Mouse (Mus musculus): Measurements from ENCODE around the gene Nodal. TPM values are rescaled to one million over a fixed set of nuclear protein-coding genes. Genes with fewer than 3 reads are reported as not detected.
"Not testable (repeated sequence)": the region's sequence is repeated elsewhere in the genome, so short reads cannot be mapped to it uniquely, and the experiment has no call there.

Nodal gene
- total RNA-seq, 2 experiments from 2014 or later: 0.23 to 0.26 TPM

DNA sequence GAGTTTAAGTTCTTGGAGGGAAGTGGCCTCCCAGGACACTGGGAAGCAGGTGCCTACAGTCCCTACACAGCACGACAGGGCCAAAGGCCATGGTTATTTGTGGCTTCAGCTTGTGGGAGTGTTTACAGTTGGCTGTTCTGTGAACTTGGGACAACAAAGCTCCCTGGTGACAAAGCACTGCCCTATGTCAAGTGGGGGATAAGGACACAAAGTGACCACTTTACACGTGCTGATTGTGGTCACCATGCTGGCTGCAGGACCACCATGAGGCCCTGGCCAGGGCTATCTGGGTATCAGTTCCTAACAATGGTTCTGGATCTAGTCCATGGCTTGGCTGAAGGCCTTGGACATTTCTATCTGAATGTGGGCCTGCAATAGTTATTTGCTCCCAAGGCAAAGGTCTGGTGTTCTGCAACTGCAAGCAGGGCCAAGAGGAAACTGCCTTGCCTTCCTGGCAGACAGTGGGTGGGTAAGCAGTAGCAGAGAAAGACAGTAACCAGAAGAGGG lies 8.5 kb downstream of the Nodal start:
- no peak for DNase-seq (ENCODE audit: low spot score in 2 of 2)

DNA sequence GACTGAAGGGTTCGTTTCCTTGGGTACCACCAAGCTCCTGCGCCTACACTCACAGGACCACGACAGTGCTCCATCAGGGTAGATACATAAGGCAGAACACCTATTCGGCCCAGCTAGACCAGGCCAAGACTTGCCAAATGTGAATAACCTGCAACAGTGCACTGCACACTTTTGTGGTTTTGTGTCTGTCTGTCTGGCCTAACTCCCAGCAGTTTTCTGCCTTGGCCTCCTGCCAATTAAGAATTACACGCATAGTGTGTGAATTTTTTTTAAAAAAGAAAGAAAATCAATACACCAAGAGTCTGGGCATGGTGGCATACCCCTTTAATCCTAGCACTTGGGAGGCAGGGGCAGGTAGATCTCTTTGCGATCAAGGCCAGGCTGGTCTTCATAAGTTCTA lies 10.2 kb downstream of the Nodal start:
- DNase-seq (ENCODE audit: low spot score in 2 of 2): no peak

DNA sequence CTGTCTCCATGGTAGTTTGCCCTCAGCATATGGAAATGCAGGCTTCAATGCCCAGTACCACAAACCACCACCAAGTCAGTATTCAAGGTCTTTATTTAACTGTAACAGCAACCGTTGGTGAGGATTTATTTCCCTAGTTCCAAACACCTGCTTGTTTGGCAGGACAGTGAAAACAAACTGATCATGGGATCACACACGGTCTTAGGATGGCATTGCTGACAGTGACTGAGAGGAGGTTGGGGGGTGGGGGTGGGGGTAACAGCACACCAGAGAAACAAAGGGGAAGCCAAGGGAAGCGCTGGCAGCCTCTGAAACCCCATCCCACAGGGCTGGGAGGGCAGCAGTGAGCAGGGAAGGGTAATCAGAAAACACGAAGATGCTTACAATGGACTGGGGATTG lies 10.6 kb downstream of the Nodal start:
- DNase-seq (ENCODE audit: low spot score in 2 of 2): no peak

DNA sequence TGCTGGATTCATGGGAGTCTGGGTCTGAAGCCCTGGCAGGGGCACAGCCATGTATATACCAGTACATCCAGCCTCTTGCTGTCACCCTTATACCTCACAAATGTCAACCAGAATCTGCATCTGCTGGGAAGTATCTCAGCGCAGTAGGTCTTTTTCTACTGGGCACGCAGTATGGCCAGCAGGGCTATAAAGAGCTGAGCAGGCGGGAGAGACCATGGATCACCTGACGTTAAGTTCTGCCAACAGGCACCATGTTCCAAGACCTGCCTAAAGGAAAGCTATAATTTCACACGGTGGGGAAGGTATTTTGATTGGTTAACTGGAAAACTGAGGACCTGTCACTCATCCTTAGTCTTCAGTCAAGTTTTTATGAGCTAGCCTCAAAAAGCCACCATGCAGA lies 11.3 kb downstream of the Nodal start:
- no peak for DNase-seq (ENCODE audit: low spot score in 2 of 2)

DNA sequence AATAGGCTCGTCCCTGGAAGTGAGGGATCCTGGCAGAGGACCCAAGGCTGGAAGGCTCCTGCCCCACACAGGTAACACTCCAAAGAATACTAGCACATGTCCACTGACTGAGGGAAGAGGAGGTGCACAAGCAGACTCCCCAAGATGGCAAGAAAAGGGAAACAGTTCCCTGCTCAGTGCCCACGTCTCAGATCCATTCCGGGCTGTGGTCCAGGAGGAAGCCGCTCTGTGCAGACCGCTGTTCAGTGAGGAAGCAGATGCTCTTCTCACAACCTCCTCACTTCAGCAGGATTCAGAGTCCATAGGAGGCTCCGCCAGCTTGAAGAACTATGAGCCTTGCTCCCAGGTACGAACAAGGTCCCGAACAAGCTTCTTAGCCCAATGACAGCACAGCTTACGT lies 13.6 kb downstream of the Nodal start:
- peak; percentile 77 to 85 for DNase-seq (ENCODE audit: low spot score in 2 of 2)

DNA sequence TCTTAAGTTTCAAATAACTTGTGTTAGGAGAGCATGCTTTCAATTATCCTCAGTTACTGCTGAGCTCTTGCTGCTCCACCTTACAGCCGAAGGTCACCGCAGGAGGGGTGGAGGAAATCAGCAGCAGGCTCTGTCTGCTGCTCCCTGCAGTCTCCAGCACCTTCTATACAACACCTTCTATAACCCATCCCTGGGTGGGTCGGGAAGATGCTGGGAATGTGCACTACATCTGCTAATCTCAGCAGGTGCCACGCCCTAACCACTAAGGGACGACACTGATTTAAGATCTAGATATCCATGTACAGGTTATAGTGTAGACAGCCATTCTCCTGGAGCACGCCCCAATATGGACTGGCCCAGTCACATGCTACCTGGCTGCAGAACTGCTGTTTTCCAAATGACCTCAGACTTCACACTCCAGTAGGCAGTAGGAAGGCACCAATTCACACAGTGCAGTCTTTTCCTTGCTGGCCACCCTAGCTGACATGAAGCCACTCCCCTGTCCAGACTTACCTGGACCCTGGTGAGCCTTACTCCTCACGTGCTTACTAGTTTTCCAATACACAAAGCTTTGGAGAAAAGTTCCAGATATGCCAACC lies 22.5 kb downstream of the Nodal start:
- DNase-seq (ENCODE audit: low spot score in 2 of 2): no peak

DNA sequence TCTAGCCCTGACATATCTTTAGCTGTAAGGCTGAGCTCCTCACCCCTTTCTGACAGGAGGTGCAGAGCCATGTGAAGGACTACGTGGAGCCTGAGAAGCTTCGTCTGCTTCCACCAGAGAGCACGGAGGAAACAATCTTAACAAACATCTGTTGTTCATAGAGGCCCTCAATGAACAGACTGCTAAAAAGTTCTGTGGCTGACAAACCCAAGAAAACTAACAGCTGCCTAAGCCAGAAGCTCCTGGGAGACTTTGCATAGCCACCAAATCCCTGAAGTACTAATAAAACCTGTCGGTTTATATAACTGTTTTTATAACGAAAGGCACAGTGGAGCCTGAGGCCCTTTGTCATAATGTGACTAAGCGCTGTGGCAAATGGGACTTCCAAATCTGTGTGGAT lies 25.7 kb downstream of the Nodal start:
- no peak for DNase-seq (ENCODE audit: low spot score in 2 of 2)

DNA sequence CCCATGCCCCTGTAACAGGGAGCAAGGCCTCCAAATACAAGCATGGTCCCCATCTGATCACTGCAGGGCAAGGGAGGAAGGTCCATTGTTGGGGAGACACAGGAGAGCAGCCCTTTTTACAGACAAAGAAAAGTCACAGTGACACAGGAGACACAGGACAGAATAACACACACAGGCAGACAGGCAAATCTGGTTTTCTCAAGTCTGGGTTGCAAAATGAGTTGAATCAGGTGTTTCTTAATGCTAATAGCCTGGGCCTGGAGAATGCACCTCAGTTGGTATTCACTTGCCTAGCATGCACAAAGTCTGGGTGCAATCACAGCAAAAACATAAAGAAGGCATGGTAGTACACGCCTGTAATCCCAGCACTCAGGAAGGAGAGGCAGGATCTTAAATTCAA lies 26.1 kb downstream of the Nodal start:
- no peak for DNase-seq (ENCODE audit: low spot score in 2 of 2)

DNA sequence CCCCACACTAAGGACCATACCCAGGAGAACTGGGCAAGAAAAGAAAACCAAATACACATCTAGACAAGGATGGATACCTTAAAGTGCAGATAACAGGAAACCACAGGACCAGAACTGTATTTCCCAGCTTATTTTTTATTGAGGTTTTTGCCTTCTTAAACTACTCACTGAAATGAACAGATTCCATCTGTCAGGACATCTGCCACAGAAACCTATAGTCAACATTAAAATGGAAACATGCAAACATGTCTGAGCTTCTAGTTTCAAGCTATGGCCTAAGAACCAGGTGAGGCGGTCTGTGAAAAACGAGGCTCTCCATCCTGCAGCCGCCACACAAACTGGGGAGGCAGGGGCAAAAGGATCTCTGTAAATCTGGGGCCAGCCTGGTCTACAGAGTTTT lies 27.2 kb downstream of the Nodal start:
- no peak for DNase-seq (ENCODE audit: low spot score in 2 of 2)

DNA sequence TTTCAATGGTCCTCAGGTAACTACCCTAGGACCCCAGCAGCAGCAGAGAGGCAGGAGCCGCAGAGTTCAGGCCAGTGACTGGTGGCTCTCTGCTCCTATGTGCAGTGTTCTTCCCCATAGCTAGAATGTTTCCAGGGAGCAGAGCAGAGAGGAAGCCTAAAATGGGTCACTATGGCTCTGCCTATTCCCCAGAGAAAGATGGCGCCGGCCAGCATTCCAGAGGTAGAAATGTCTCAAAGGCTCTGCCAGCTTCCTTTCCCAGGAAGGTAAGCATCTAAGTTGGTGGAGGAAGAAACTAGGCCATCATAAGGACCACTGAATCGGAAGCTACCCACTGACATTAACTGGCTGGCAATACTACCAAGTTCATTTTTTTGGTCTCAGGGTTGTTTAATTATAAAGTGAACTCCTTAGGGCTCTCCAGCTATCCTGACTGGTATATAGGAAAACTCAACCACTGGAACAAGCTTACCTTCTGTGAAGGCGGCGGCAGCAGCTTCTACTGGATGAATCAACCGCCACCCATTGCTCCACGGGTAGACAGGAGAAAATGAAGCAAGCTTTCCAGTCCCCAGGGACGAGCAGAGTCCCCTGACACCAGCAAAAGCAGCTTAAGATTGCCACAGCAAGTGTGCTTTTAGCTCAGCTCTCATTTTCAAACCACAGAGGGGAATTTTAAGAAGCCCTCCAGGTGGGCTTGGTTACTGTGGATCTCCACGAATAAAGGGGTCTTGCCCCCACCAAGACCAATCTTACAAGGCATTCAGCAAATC lies 30.0 kb downstream of the Nodal start:
- no peak for DNase-seq (ENCODE audit: low spot score in 2 of 2)

DNA sequence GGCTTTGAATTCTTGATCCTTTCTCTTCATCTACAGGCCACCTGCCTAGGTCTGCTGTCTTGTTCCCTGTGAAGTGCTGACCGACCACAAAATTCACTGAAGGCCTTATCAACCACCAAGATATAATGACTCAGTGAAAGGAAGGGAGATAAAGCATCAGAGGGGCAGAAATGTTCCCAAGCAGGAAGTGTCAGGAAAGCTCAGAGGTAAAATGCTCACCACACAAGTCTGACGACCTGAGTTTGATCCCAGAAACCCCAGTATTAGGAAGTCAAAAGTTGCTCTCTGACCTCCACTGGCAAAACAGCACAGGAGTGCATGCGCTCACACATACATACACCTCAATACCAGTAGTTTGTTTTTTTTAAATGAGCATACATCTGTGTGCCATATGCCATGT lies 31.1 kb downstream of the Nodal start:
- DNase-seq (ENCODE audit: low spot score in 2 of 2): no peak

DNA sequence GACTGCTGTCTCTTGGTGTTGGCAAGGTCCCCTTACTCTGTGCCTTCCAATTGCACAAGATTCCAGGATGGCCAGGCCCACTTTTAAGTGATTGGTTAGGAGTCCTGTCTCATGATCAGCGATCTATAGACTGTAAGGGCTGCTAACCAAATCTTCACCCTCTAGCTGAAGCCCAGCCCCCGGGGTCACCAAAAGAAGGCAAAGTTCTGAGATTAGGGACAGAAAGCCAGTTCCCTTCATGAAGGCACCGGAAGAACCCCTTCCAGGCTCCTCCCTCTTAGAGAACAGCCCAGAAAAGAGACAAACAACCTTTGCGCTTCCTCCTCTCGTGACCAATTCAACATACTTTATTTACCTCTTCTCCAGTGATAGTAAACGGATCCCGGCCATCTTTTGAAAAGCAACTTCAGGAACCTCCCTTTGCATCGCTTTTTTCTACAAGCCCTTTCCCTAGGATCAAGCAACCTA lies 33.7 kb downstream of the Nodal start:
- no peak for DNase-seq (ENCODE audit: low spot score in 2 of 2)

DNA sequence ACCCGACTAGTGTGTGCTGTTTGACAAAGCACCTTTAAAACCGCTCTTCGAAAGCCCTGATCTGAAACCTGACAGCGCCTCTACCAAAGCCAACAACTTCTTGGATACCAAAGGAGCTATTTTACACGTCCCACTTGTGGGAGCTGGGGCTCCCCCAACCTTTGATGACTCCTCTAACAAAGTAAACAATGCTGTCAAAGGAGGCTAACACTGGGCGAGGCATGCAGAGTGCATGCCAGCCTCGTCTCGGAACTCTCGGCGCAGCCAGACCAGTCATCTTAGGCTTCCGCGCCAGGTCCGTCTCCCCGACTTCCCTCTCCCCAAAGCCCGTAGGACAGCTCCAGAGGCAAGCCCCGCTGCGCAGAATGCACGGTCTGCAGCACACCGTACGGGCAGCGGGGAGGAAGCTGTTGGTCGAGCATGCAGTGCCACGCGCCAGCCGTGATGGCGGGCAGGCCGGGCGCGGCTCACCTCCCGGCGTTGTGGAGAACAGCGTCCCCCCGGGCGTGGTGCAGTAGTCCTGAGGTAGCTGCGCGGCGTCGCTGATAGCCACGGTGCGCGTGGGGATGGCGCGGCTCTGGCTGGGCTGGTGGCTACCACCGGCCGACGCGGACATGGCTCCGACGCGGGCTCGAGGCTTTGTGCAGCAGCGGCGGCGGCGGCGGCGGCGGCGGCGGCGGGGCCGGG lies 34.3 kb downstream of the Nodal start:
- peak; percentile 46 to 48 for DNase-seq (ENCODE audit: low spot score in 2 of 2)

DNA sequence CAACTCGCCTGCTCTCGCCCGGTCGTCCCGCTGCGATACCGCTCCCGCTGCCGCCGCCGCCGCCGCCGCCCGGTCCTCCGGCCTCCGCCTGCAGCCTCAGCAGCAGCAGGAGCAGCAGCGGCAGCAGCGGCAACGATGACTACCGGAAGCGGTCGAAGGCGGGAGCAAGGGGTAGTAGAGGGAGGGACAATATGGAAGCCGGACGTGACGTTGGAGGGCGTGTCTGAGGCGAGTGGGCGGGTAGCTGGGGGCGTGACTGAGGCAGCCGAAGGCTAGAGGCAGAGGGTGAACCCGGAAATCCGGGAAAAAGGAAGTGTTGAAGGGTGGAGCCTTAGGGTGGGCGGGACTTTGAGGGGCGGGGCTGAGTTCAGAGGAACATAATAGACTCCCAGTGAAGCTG lies 34.9 kb downstream of the Nodal start, which contains the start of gene Eif4ebp2:
Gene Eif4ebp2 (minus strand): TSS at position 17 of the 400 bp plus-strand sequence.
- peak; percentile 98 to 100 for DNase-seq (ENCODE audit: low spot score in 2 of 2)

DNA sequence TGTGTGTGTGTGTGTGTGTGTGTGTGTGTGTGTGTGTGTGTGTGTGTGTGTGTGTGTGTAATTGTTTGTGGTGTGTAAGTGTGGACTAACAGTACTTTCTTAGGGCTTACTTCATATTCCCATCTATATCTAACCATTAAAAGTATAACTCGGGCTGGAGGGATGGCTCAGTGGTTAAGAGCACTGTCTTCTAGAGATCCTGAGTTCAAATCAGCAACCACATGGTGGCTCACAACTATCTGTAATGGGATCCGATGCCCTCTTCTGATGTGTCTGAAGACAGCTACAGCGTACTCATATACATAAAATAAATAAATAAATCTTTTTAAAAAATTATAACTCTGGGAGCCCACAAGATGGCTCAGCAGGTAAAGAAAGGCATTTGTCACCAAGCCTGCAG lies 35.4 kb downstream of the Nodal start:
- DNase-seq (ENCODE audit: low spot score in 2 of 2): not testable (repeated sequence)

DNA sequence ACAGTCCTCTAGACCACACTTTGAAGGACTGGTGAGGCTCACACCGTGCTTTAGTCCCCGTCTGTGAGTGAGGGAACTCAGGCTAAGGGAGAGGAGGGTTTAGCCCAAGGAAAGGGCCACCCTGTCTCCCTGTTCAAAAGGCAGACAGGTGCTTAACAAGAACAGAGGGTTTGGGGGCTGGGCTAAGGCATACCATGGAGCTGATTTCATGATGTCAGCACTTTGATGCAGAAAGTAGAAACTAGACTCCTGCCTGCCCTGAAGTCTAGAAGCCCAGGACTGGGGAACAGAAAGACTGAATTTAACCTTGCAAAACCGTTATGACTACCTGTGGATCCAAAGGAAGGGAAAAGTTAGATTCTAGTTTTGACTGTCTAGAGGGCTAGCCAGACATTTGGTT lies 39.4 kb downstream of the Nodal start:
- DNase-seq (ENCODE audit: low spot score in 2 of 2): no peak

DNA sequence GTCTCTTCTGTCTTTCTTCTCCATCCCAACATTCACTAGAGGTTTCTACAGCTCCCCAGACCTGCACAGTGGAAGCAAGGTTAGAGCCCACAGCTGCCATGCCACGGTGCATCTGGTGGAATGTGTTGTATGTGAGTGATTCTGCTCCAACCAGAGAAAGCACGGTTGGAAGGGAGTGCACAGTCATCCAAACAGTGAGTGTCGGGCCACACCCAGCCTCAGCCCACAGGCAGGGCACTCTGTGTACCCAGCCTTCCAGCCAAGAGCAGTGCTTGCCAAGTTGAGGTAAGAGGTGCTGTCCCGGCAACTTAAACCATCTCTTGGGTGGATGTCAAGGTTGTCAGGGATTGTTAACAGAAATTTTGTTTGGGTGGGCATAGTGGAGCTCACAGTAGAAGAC lies 47.2 kb downstream of the Nodal start:
- DNase-seq (ENCODE audit: low spot score in 2 of 2): no peak

DNA sequence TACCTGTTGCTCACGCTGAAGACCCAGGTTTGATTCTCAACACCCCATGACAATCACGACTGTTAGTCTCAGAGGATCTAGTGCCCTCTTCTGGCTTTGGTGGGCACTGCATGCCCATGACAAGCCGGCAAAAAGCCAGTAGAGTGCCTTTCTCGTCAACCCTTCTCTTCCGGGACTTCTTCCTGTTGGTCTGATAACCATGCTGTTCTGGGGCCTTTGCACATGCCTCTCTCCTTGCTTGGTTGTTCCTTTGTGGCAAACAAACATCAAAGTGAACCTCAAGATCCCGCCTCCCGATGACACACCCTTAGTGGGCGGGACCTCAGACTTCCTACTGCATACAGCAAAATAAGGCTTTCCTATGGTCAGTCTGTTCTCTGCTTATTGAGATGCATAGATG lies 48.5 kb downstream of the Nodal start:
- DNase-seq (ENCODE audit: low spot score in 2 of 2): no peak

DNA sequence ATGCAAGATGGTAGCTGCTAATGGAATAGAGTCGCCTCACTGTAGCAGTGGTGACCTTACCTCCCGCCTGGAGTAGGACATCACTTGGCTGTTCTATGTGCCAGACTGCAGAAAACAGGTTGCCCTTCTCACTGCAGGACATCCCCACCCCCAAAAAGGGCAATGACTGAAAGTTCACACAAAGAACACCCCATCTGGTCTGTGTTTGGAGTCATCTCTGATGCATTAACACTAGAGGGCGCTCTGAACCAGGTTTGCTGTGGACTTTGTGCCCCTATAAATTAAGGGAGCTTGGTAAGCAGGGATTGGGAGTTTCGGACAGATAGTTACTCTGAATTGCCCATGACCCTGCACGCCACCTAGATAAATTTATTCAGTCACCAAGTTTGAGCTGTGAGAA lies 49.1 kb downstream of the Nodal start:
- DNase-seq (ENCODE audit: low spot score in 2 of 2): no peak

DNA sequence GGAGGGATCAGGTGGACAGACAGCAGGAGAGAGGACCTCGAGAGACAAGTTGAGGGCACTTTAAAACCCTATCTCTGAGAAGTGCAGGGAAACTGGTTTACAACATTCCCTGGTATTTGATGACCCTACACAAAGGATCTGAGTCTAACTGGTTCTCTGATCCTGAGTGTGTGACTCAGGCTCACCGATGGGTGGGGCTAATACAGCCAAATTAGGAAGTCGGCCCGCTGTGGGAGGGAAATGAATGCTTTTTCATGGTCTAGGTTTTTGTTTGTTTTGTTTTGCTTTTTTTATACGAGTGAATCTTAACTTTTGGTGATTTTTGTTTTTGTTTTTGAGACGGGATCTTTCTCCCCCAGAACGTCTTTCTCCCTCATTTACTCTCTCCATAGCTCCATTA lies 51.1 kb downstream of the Nodal start:
- no peak for DNase-seq (ENCODE audit: low spot score in 2 of 2)

DNA sequence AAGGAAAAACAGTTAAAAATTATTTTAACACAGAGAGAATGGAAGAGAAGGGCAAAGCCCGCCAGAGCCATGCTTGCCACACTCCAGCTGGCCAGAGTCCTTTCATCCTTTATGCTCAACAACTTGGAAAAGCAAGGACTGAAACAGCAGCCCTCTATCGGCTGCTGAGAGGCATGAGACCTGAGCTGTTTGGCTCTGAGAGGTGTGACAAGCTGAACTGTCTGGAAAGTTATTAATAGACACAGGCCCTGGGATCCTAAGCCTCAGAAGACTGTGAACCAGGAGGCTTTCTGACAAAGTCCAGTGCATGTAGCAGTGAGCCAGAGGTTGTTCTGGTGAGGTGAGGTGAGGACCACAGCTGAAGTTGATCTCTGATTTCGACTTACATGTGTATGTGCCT lies 55.9 kb downstream of the Nodal start:
- DNase-seq (ENCODE audit: low spot score in 2 of 2): no peak

DNA sequence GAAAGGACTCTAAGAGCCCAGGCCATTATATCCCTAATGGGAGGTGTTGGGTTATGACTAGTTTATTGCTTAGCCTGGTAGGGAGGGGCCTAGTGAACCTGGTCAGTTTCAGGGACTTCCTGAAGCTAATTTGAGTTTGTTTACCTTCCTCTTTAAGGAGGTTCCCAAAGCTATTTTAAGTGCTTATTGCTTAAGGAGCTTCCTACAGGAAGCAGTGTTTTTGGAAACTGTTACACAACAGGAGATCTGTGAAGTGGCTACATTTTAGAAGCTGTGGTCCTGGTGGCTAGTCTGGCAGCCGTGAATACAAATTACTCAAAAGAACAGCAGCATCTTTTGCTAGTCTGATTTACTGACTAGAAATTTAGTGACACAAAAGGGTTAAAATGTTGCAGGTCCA lies 56.6 kb downstream of the Nodal start:
- DNase-seq (ENCODE audit: low spot score in 2 of 2): no peak
